Mouse (Mus musculus): ENCODE measurements at regions not wholly inside any gene's neighbourhood (a gene's known extent, or its start where the extent isn't known, plus 50 kb on each side); places are given as distances from the start of the nearest gene placed in this dataset.
"Not testable (repeated sequence)": the region's sequence is repeated elsewhere in the genome, so short reads cannot be mapped to it uniquely, and the experiment has no call there.

GRCm38 (mm10) chr2:147963284-147963683 lies 83.5 kb downstream of the Foxa2 start:
- not testable (repeated sequence) for TF ChIP-seq EP300, CTCF (IDR thresholded peaks at IDR 0.05; ENCODE audit: low read depth)
